ENCODE assay signal across 8 mouse cellular contexts in the genomic region with DNA sequence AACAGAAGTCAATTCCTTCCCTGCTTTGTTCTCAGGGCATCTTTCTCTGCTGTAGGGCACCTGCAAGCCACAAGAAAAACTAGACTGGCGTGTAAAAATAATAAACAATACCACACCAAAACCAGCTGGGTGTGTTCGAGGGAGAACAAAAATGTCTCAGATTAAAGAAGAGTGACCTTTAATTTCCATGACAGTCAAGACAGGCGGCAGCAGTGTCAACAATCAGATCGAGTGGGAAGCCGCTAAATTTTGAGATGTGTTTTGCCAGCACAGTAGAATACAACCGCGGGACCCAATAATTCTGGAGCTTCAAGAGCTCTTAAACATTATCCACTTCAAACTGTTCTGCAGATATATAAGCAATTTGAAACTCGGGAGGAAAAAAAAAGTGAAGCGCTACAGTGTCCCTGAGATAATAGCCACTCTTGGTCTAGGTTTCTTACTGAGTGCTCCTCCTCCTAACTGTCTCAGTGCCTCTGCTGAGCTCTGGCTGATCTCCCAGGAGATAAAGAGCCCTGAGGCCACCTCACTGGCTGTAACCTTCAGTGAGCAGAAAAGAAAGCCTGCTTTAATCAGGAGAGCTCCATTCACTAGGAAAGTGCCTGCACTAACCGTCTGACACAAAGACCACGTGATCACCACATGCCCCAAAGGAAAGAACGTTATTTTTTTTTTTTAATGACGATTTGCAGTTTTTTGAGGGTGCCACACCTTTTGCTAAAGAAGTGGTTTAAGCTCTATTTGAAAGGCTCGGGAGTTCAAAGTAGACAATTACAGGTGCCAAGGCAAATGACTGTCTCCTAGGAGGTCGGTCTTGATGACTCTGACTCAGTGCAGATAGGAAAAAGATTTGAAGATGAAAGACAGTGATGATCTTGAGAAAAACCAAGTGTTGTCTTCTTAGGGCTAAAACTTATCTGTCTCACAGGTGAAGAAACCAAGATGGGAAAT.
DNase-seq lines count a peak whose midpoint lies in the region; ATAC-seq and TF ChIP-seq lines count a peak whose summit lies in the region.

No protein-coding gene starts in this region.

- ATAC-seq in forebrain, embryonic 11.5 days (replicated peaks; ENCODE audit: low FRiP score): peak; percentile 77
- peak; percentile 89 for ATAC-seq in liver, embryonic 13.5 days (ENCODE audit: low read depth)

- H3K4me1 ChIP-seq in forebrain, embryonic 11.5 days (replicated peaks; ENCODE audit: control insufficient read depth, insufficient read depth, low read length): no peaks in the 10 kb centered on the region; the same call in 1 of the 2 replicates
- H3K4me1 ChIP-seq in liver, embryonic 13.5 days (replicated peaks): peaks cover 66% of the 10 kb centered on the region

- no peaks in the 10 kb centered on the region for H3K36me3 ChIP-seq in forebrain, embryonic 11.5 days (ENCODE audit: control insufficient read depth, insufficient read depth, low read length)
- no peaks in the 10 kb centered on the region for H3K36me3 ChIP-seq in liver, embryonic 13.5 days

- TF ChIP-seq CTCF in gastrocnemius, adult 2 months (IDR thresholded peaks at IDR 0.05): no peak

- no peaks in the 10 kb centered on the region for H3K9me3 ChIP-seq in forebrain, embryonic 11.5 days (ENCODE audit: control insufficient read depth, low read length)
- no peaks in the 10 kb centered on the region for H3K9me3 ChIP-seq in liver, embryonic 13.5 days (replicated peaks)

- no peak overlapping the region for H3K27ac ChIP-seq in forebrain, embryonic 11.5 days (ENCODE audit: low read depth, low read length)
- peak overlapping the region; percentile 54 for H3K27ac ChIP-seq in liver, embryonic 13.5 days
- no peak overlapping the region for H3K27ac ChIP-seq in gastrocnemius, adult 2 months

- no peak overlapping the region for H3K4me3 ChIP-seq in forebrain, embryonic 11.5 days (ENCODE audit: low read depth, low read length)
- H3K4me3 ChIP-seq in liver, embryonic 13.5 days (replicated peaks): peak overlapping the region; percentile 39
- H3K4me3 ChIP-seq in gastrocnemius, adult 2 months: no peak overlapping the region

- H3K9ac ChIP-seq in forebrain, embryonic 11.5 days (ENCODE audit: low read length): no peak overlapping the region
- peak overlapping the region; percentile 41 for H3K9ac ChIP-seq in liver, embryonic 13.5 days

- WGBS in forebrain, embryonic 11.5 days: 32% methylated on average over 15 of the region's 15 CpGs
- WGBS in liver, embryonic 13.5 days (ENCODE audit: insufficient replicate concordance): 17% methylated on average over 15 of the region's 15 CpGs

- H3K4me2 ChIP-seq in forebrain, embryonic 11.5 days (ENCODE audit: low read depth, low read length, severe bottlenecking): peak overlapping the region; percentile 15; the same call in 1 of the 2 replicates
- peak overlapping the region; percentile 64 for H3K4me2 ChIP-seq in liver, embryonic 13.5 days

- DNase-seq in adrenal gland, adult (ENCODE audit: inconsistent age in 2 of 2, low spot score in 1 of 2): peak; percentile 62 to 83
- DNase-seq in adrenal gland, postnatal 4 days (ENCODE audit: low spot score in 2 of 2): no peak
- DNase-seq in right cerebral cortex, postnatal 25 days: peak; percentile 8
- no peak for DNase-seq in right cerebral cortex, adult 2 months (ENCODE audit: low spot score in 2 of 2)
- DNase-seq in forebrain, embryonic 11.5 days (ENCODE audit: low spot score): no peak
- DNase-seq in liver, embryonic 13.5 days: peak; percentile 54
- DNase-seq in retina, postnatal 1 day: peak; percentile 70
- DNase-seq in gastrocnemius, adult 2 months: no peak

- H3K27me3 ChIP-seq in forebrain, embryonic 11.5 days (ENCODE audit: control insufficient read depth, insufficient read depth, low read length): no peaks in the 10 kb centered on the region
- no peaks in the 10 kb centered on the region for H3K27me3 ChIP-seq in liver, embryonic 13.5 days

- intact Hi-C loops in gastrocnemius, adult 2 months (cut with DNase I): no loop called here

Comparison
In these comparisons a context has a peak if more than half of its experiments do, and no peak if none do; other contexts are left out.
1. DNase-seq: peak in adrenal gland, adult (2 of 2), right cerebral cortex, postnatal 25 days (single experiment), liver, embryonic 13.5 days (single experiment) and retina, postnatal 1 day (single experiment); none in adrenal gland, postnatal 4 days (0 of 2), right cerebral cortex, adult 2 months (0 of 2), forebrain, embryonic 11.5 days (single experiment) and gastrocnemius, adult 2 months (single experiment).